Mouse (Mus musculus) liver, embryonic 12.5 days (tissue): Measurements from ENCODE around the gene Gpr108. TPM values are rescaled to one million over a fixed set of nuclear protein-coding genes. Genes with fewer than 3 reads are reported as not detected.
A peak's percentile ranks its signal among the peaks of the same experiment; 100 is the strongest.

Source experiments
- ATAC-seq: fragments of 200-750 bp; cut with Nextera tagmentation; 2 replicates; pipeline ENCODE4 v1.8.0; 2017; ENCODE audit warnings: moderate number of reproducible peaks, mild to moderate bottlenecking, moderate library complexity
- H3K27ac ChIP-seq: fragments of 300-500 bp; sonication (generic); 2 replicates; pipeline ENCODE4 v1.5.1; 2016; ENCODE audit warnings: mild to moderate bottlenecking
- H3K27me3 ChIP-seq: fragments of 300-500 bp; sonication (generic); replicated peaks from 2 replicates; pipeline ENCODE4 v1.6.1; 2016; ENCODE audit warnings: mild to moderate bottlenecking, moderate library complexity
- H3K36me3 ChIP-seq: fragments of 300-500 bp; sonication (generic); 2 replicates; pipeline ENCODE4 v1.6.1; 2016; ENCODE audit warnings: mild to moderate bottlenecking, moderate library complexity
- H3K4me1 ChIP-seq: fragments of 300-500 bp; sonication (generic); 2 replicates; pipeline ENCODE4 v1.6.1; 2016
- H3K4me2 ChIP-seq: fragments of 300-500 bp; sonication (generic); 2 replicates; pipeline ENCODE4 v1.6.1; 2016; ENCODE audit warnings: mild to moderate bottlenecking, moderate library complexity
- H3K4me3 ChIP-seq: fragments of 300-500 bp; sonication (generic); 2 replicates; pipeline ENCODE4 v1.5.1; 2016; ENCODE audit warnings: mild to moderate bottlenecking, moderate library complexity
- H3K9ac ChIP-seq: fragments of 300-500 bp; sonication (generic); 2 replicates; pipeline ENCODE4 v1.6.1; 2016; ENCODE audit warnings: mild to moderate bottlenecking, moderate library complexity
- H3K9me3 ChIP-seq: fragments of 300-500 bp; sonication (generic); replicated peaks from 2 replicates; pipeline ENCODE4 v1.6.1; 2016; ENCODE audit warnings: mild to moderate bottlenecking, moderate library complexity
- WGBS: fragments of 180-500 bp; shearing (Covaris S2); methylation state at CpG from one replicate; pipeline ENCODE4 v1.1.7; 2016; ENCODE audit not compliant: insufficient replicate concordance; 5-methylcytosine and 5-hydroxymethylcytosine counted together
- microRNA-seq: library from miRNA; unstranded; fragments of <30 nt; microRNA quantifications from one replicate; pipeline ENCODE4, GENCODE M21; 2017
- polyA plus RNA-seq: library from polyadenylated mRNA; unstranded; fragments of >200 nt; fragmentation: Nextera tagmentation; extraction: Ambion mirVana; gene quantifications from 2 replicates; pipeline ENCODE4 v1.2.1, GENCODE M21; 2016

Gpr108 gene
- polyA plus RNA-seq, 1 experiment from 2014 or later = 18.4 TPM

- Histone ChIP-seq H3K27ac (0 out of 2 replicates have a peak overlapping the region, but pooled peaks have one; percentile 1), H3K4me1 (peaks cover 20% of the 10 kb centered on the region), H3K9me3 (no peaks in the 10 kb centered on the region), H3K36me3 (no peaks in the 10 kb centered on the region), H3K4me2 (0 out of 2 replicates have a peak overlapping the region, but pooled peaks have one; percentile 30), H3K27me3 (no peaks in the 10 kb centered on the region), H3K4me3 (no peak overlapping the region), H3K9ac (no peak overlapping the region)
- ATAC-seq = peak; percentile 48; the same call in 1 of the 2 replicates
- WGBS = 22% methylated on average over 12 of the region's 12 CpGs
Measured at GRCm38 (mm10) chr17:57188510-57189192, 59.6 kb downstream of the Gpr108 start.

- H3K27me3 ChIP-seq = no peaks in the 10 kb centered on the region; the same call in 1 of the 2 replicates
- H3K4me2 ChIP-seq = no peak overlapping the region
- no peaks in the 10 kb centered on the region for H3K9me3 ChIP-seq
- no peak overlapping the region for H3K4me3 ChIP-seq
- H3K4me1 ChIP-seq = peaks cover 20% of the 10 kb centered on the region
- 25% methylated on average over 2 of the region's 2 CpGs for WGBS
- no peak for ATAC-seq
- no peak overlapping the region for H3K9ac ChIP-seq
- H3K36me3 ChIP-seq = no peaks in the 10 kb centered on the region
- H3K27ac ChIP-seq = no peak overlapping the region
Measured at GRCm38 (mm10) chr17:57185641-57186040, 62.6 kb downstream of the Gpr108 start.

Small RNAs within 50 kb of the gene (microRNA-seq; reads per million reads assigned to microRNA genes)
- not detected for gene Mir6978

Other genes with a start within 250 kb of the Gpr108 start
- 0.29 and 0.31 TPM in 2 replicates for gene Pspn, start 248.4 kb downstream of the Gpr108 start, polyA plus RNA-seq
- gene Gtf2f1, start 237.2 kb downstream of the Gpr108 start, polyA plus RNA-seq = 76.4 and 78.5 TPM in 2 replicates
- gene Gm17949, start 237.0 kb downstream of the Gpr108 start, polyA plus RNA-seq = 0.11 and 0.33 TPM in 2 replicates
- gene Khsrp, start 216.9 kb downstream of the Gpr108 start, polyA plus RNA-seq = 54.9 and 57.1 TPM in 2 replicates
- gene Slc25a41, start 206.8 kb downstream of the Gpr108 start, polyA plus RNA-seq = not detected in 2 replicates
- 2.5 and 3.0 TPM in 2 replicates for gene Crb3, start 189.3 kb downstream of the Gpr108 start, polyA plus RNA-seq
- gene Slc25a23, start 188.6 kb downstream of the Gpr108 start, polyA plus RNA-seq = 3.2 and 3.5 TPM in 2 replicates
- gene Dennd1c, start 169.9 kb downstream of the Gpr108 start, polyA plus RNA-seq = 1.8 and 2.2 TPM in 2 replicates
- 1.1 and 1.4 TPM in 2 replicates for gene Tubb4a, start 160.7 kb downstream of the Gpr108 start, polyA plus RNA-seq
- 2.3 and 2.4 TPM in 2 replicates for gene Tnfsf9, start 143.1 kb downstream of the Gpr108 start, polyA plus RNA-seq
- gene Cd70, start 98.7 kb downstream of the Gpr108 start, polyA plus RNA-seq = not detected in 2 replicates
- gene Tnfsf14, start 54.3 kb downstream of the Gpr108 start, polyA plus RNA-seq = 1.6 and 1.7 TPM in 2 replicates
- 95.1 and 100 TPM in 2 replicates for gene C3, start 20.3 kb downstream of the Gpr108 start, polyA plus RNA-seq
- 14.7 and 15.3 TPM in 2 replicates for gene Trip10, start 1.0 kb upstream of the Gpr108 start, polyA plus RNA-seq
- 14.2 and 14.3 TPM in 2 replicates for gene Vav1, start 30.7 kb upstream of the Gpr108 start, polyA plus RNA-seq
- gene Adgre1, start 110.2 kb upstream of the Gpr108 start, polyA plus RNA-seq = 9.5 and 11.6 TPM in 2 replicates